Mouse (Mus musculus): Measurements from ENCODE around the gene Srrm2. TPM values are rescaled to one million over a fixed set of nuclear protein-coding genes. Genes with fewer than 3 reads are reported as not detected.

The Srrm2 gene
- total and polyA plus RNA-seq, 2 experiments from 2014 or later = 147 to 384 TPM

DNA sequence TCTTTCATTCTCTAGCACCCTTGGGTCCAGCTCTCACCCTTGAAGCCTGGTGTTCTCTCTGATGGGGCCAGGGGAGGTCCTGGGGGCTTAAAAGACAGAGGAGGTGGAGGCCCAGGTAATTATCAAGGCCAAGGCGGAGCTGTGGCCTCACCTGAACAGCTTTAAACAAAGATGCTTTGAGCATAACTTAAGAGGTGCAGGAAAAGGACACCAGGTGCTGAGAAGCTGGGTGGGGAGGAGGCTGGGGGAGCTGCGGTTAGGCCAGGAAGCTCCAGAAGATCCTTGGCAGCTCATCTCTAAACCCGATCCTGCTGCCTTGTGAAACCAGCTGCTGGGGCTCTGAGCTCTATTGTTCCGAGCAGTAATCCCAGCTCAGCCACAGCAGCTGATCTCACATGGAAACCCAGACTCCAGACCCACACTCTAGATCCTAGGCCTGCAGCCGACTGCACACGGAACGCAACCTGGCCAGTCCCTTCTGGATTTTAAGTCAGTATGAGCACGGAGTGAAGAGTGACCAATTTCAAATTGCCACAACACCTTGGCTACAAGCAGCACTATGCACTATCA lies 45.8 kb downstream of the Srrm2 start, which contains the start of gene Prss33:
Gene Prss33, minus strand, starts transcription at position 51 of the 570 bp plus-strand sequence.
- DNase-seq = no peak
- H3K4me2 ChIP-seq (ENCODE audit: low read depth) = no peak within 1 kb of the TSS
- H3K9ac ChIP-seq = no peak within 1 kb of the TSS
- no peak for TF ChIP-seq CTCF (IDR thresholded peaks at IDR 0.05; ENCODE audit: low read depth)
- H3K4me1 ChIP-seq (ENCODE audit: insufficient read depth) = no peaks in the 10 kb centered on the region
- H3K4me3 ChIP-seq (ENCODE audit: low read depth, low read length) = no peak within 1 kb of the TSS
- 50% methylated on average over 8 of the region's 8 CpGs for WGBS
- no peak for ATAC-seq
- H3K36me3 ChIP-seq (ENCODE audit: insufficient read depth) = no peaks in the 10 kb centered on the region
- peaks cover 4% of the 10 kb centered on the region; the same call in 1 of the 2 replicates for H3K27me3 ChIP-seq (ENCODE audit: insufficient read depth, low read length)
- no peaks in the 10 kb centered on the region for H3K9me3 ChIP-seq (ENCODE audit: low read length)
- no peak within 1 kb of the TSS for H3K27ac ChIP-seq (ENCODE audit: low read depth, low read length)

DNA sequence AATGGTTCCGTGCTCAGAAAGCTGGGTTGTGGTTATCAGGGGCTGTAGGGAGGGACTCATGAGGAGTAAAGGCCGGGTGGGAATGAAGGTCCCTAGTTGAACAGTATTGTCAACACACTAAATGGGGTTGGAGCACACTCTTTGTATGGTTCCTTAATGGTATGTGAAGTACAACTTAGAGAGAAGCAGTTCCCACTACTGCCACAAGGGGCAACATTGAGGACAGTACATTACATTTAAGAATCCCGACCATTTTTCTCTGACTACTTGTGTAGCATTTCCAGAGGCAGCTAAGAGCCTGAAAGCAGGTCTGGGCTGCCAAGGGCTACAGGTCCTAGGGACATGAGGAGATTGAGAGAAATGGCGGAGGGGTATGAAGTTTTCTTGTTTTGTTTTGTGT lies 50.8 kb downstream of the Srrm2 start:
- H3K27ac ChIP-seq (ENCODE audit: low read depth, low read length) = no peak overlapping the region
- no peaks in the 10 kb centered on the region for H3K27me3 ChIP-seq (ENCODE audit: insufficient read depth, low read length)
- H3K9me3 ChIP-seq (ENCODE audit: low read length) = no peaks in the 10 kb centered on the region
- 26% methylated on average over 4 of the region's 4 CpGs for WGBS
- no peak overlapping the region for H3K4me2 ChIP-seq (ENCODE audit: low read depth)
- H3K9ac ChIP-seq = no peak overlapping the region
- no peaks in the 10 kb centered on the region for H3K36me3 ChIP-seq (ENCODE audit: insufficient read depth)
- no peaks in the 10 kb centered on the region for H3K4me1 ChIP-seq (ENCODE audit: insufficient read depth)
- DNase-seq (peak; percentile 80), ATAC-seq (peak; percentile 67; the same call in 1 of the 2 replicates)
- no peak overlapping the region for H3K4me3 ChIP-seq (ENCODE audit: low read depth, low read length)
- peak; percentile 81 for TF ChIP-seq CTCF (IDR thresholded peaks at IDR 0.05; ENCODE audit: low read depth)

DNA sequence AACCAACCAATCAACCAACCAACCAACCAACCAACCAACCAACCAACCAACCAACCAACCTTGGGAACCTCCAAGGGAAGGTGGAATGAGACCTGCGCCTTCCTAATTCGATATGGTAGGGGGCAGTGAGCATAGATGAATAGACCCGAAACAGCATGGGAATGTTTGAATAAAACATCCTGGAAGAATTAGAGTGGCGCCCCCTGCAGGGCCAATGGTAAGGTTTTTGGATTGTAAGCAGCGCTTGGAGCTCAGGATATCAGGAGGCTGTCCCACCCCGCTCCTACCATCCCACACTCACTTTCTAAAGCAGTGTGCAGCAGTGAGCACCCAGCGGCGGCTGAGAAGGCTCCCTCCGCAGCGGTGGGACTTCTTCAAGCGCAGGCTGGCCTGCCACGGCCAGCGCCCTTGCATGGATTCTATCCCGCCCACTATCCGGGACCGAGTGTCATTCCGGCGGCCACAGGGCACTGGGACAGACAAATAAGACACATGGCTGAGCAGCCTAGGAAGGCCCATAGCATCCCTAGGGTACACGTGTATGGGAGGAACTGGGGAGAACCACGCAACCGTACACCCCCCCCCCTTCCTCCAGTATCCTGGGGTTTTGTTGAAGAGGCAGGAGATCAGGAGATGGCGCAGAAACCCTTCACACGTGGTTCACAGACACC lies 52.9 kb downstream of the Srrm2 start:
- no peaks in the 10 kb centered on the region for H3K27me3 ChIP-seq (ENCODE audit: insufficient read depth, low read length)
- H3K9me3 ChIP-seq (ENCODE audit: low read length) = no peaks in the 10 kb centered on the region
- H3K9ac ChIP-seq = no peak overlapping the region
- ATAC-seq (no peak), DNase-seq (no peak)
- 47% methylated on average over 23 of the region's 23 CpGs for WGBS
- H3K4me3 ChIP-seq (ENCODE audit: low read depth, low read length) = no peak overlapping the region
- no peak; the same call in 1 of the 2 replicates for TF ChIP-seq CTCF (IDR thresholded peaks at IDR 0.05; ENCODE audit: low read depth)
- H3K4me1 ChIP-seq (ENCODE audit: insufficient read depth) = no peaks in the 10 kb centered on the region
- H3K27ac ChIP-seq (ENCODE audit: low read depth, low read length) = no peak overlapping the region
- H3K4me2 ChIP-seq (ENCODE audit: low read depth) = no peak overlapping the region
- no peaks in the 10 kb centered on the region for H3K36me3 ChIP-seq (ENCODE audit: insufficient read depth)

DNA sequence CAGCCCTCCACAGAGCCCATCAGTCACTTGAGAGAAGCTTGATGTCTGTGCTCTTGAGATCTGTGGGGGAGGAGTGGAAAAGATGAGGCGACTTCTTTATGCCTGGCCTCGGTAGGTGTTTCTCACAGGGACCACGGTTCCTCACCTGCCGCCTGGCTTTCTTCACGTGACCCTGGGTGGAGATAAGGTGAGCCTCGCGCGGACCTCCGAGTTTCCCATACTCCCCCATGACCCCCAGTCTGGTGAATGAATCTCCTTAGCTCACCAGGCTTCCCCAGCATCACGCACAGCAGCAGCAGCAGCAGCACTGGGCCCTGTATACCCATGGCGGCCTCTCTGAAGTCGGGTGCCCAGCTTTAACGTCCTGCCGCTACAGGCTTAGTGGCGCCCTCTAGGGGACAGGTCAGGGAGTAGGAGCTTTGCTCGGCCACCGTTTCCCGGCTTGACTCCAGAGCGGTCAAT lies 53.5 kb downstream of the Srrm2 start, which contains the start of the genes Prss32 and Prss41:
Gene Prss32, plus strand, starts transcription at position 44 of the 462 bp plus-strand sequence.
Gene Prss41, minus strand, starts transcription at position 361 of the 462 bp plus-strand sequence.
- peak; percentile 52 for TF ChIP-seq CTCF (IDR thresholded peaks at IDR 0.05; ENCODE audit: low read depth)
- ATAC-seq (peak; percentile 45), DNase-seq (peak; percentile 24)
- Histone ChIP-seq H3K4me1 (ENCODE audit: insufficient read depth) (no peaks in the 10 kb centered on the region), H3K27ac (ENCODE audit: low read depth, low read length) (no peak within 1 kb of the TSS), H3K36me3 (ENCODE audit: insufficient read depth) (no peaks in the 10 kb centered on the region), H3K4me3 (ENCODE audit: low read depth, low read length) (no peak within 1 kb of the TSS), H3K4me2 (ENCODE audit: low read depth) (no peak within 1 kb of the TSS), H3K9ac (no peak within 1 kb of the TSS), H3K27me3 (ENCODE audit: insufficient read depth, low read length) (no peaks in the 10 kb centered on the region), H3K9me3 (ENCODE audit: low read length) (no peaks in the 10 kb centered on the region)
- 13% methylated on average over 19 of the region's 19 CpGs for WGBS

DNA sequence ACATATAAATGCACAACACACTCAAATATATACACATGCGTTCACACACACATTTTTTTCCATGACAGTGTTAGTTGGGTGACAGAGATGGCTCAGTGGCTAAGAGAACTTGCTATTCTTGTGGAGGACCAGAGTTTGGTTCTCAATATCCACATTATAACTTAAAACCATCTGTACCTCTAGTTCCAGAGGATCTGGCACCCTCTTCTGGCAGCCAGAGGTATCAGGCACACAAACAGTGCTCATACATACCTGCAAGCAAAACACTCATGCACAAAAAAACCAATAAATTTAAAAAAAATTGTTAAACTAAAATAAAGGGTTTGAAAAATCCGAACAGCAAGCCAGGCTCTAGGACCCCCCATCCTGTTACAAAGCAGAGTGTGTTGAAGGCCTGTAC lies 59.7 kb downstream of the Srrm2 start:
- Histone ChIP-seq H3K4me3 (ENCODE audit: low read depth, low read length) (no peak overlapping the region), H3K4me1 (ENCODE audit: insufficient read depth) (no peaks in the 10 kb centered on the region), H3K27ac (ENCODE audit: low read depth, low read length) (no peak overlapping the region), H3K27me3 (ENCODE audit: insufficient read depth, low read length) (no peaks in the 10 kb centered on the region), H3K9me3 (ENCODE audit: low read length) (no peaks in the 10 kb centered on the region), H3K9ac (no peak overlapping the region), H3K36me3 (ENCODE audit: insufficient read depth) (no peaks in the 10 kb centered on the region), H3K4me2 (ENCODE audit: low read depth) (no peak overlapping the region)
- peak; percentile 32; the same call in 1 of the 2 replicates for TF ChIP-seq CTCF (IDR thresholded peaks at IDR 0.05; ENCODE audit: low read depth)
- no peak for DNase-seq
- ATAC-seq = no peak
- 70% methylated on average over 2 of the region's 2 CpGs for WGBS

DNA sequence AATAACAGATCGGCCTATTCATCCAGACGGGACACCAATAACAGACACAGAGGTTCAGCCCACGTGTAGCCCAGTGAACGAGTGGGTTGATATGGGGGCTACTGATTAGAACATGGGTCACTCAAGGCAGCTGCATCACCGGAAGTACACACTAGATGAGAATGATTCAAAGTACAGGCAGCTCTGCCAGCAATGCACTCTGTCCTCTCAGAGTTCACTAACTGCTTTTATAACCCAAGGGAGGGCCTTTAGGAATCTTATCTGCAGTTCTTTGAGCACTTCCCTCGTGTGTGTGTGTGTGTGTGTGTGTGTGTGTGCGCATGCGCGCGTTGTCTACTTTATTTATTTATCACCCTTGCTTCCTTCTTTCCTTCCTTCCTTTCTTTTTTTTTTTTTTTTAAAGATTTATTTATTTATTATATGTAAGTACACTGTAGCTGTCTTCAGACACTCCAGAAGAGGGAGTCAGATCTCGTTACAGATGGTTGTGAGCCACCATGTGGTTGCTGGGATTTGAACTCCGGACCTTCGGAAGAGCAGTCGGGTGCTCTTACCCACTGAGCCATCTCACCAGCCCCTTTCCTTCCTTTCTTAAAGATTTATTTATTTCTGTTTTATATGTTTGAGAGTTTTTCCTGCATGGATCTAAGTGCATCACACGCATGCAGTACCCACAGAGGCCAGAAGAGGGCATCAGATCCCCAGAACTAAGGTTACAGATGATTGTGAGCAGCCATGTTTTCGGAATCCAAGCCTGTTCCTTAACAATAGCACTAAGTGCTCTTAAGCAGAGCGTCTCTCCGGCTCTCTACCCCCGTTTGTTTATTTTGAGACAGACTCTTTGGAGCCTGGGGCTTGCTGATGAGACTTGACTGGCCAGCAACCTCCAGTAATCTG lies 60.8 kb downstream of the Srrm2 start:
- Histone ChIP-seq H3K9me3 (ENCODE audit: low read length) (no peaks in the 10 kb centered on the region), H3K4me1 (ENCODE audit: insufficient read depth) (no peaks in the 10 kb centered on the region), H3K9ac (no peak overlapping the region; the same call in 1 of the 2 replicates), H3K27ac (ENCODE audit: low read depth, low read length) (no peak overlapping the region), H3K36me3 (ENCODE audit: insufficient read depth) (no peaks in the 10 kb centered on the region), H3K4me2 (ENCODE audit: low read depth) (no peak overlapping the region), H3K4me3 (ENCODE audit: low read depth, low read length) (no peak overlapping the region), H3K27me3 (ENCODE audit: insufficient read depth, low read length) (no peaks in the 10 kb centered on the region)
- ATAC-seq = peak; percentile 87
- TF ChIP-seq CTCF (IDR thresholded peaks at IDR 0.05; ENCODE audit: low read depth) = peak; percentile 79
- 57% methylated on average over 18 of the region's 19 CpGs for WGBS
- DNase-seq = peak; percentile 85
